ENCODE assay signal across 9 mouse cellular contexts in genomic region chr4:155095238-155095900, GRCm38 (mm10). TPM values are rescaled to one million over a fixed set of nuclear protein-coding genes. Genes with fewer than 3 reads are reported as not detected.
A peak's percentile ranks its signal among the peaks of the same experiment; 100 is the strongest.
DNase-seq lines count a peak whose midpoint lies in the region; ATAC-seq and TF ChIP-seq lines count a peak whose summit lies in the region.
"Had no signal": no experiment of that assay in that cellular context is flagged by ENCODE, and none has a peak within 500 bp of the region (broad histone marks: within the 10 kb centered on the region; RNA-seq: fewer than 3 reads in every experiment).

No protein-coding gene starts in this region.

- H3ac ChIP-seq in myocyte (ENCODE audit: control insufficient read depth, insufficient read length), result no peak overlapping the region

- ATAC-seq in heart, embryonic 13.5 days (ENCODE audit: extremely low read depth, insufficient number of reproducible peaks, low FRiP score, low TSS enrichment), result peak; percentile 38; the same call in 1 of the 2 replicates
- peak; percentile 73 for ATAC-seq in kidney, postnatal 0 days (replicated peaks; ENCODE audit: low FRiP score, low read depth)

- H3K27me3 ChIP-seq in heart, embryonic 13.5 days (replicated peaks), result no peaks in the 10 kb centered on the region
- H3K27me3 ChIP-seq in kidney, postnatal 0 days (ENCODE audit: insufficient read depth, low read length), result no peaks in the 10 kb centered on the region
- H3K27me3 ChIP-seq in liver, adult 2 months (ENCODE audit: control insufficient read depth, insufficient read depth, low read length), result no peaks in the 10 kb centered on the region
- H3K27me3 ChIP-seq in myocyte (ENCODE audit: control insufficient read depth, insufficient read depth, insufficient read length), result no peaks in the 10 kb centered on the region

- WGBS in heart, embryonic 13.5 days, result 42% methylated on average over 8 of the region's 8 CpGs
- 39% methylated on average over 8 of the region's 8 CpGs for WGBS in kidney, postnatal 0 days
- 42% methylated on average over 8 of the region's 8 CpGs for WGBS in liver, adult 2 months

- no peak overlapping the region for H3K4me2 ChIP-seq in heart, embryonic 13.5 days
- no peak overlapping the region for H3K4me2 ChIP-seq in kidney, postnatal 0 days (ENCODE audit: low read length)
- H3K4me2 ChIP-seq in myocyte (ENCODE audit: low read depth), result no peak overlapping the region

- peak overlapping the region; percentile 52 for H3K9ac ChIP-seq in heart, embryonic 13.5 days
- no peak overlapping the region for H3K9ac ChIP-seq in kidney, postnatal 0 days (ENCODE audit: low read depth, low read length)
- H3K9ac ChIP-seq in liver, adult 2 months (ENCODE audit: low read depth, low read length), result no peak overlapping the region

- no peak overlapping the region for H3K4me3 ChIP-seq in heart, embryonic 13.5 days
- H3K4me3 ChIP-seq in kidney, postnatal 0 days (replicated peaks; ENCODE audit: low read depth, low read length), result no peak overlapping the region
- no peak overlapping the region for H3K4me3 ChIP-seq in liver, adult 2 months (ENCODE audit: insufficient read depth, low read depth, low read length)
- no peak overlapping the region for H3K4me3 ChIP-seq in myocyte
- H3K4me3 ChIP-seq: erythroblast, embryonic 14.5 days had no signal

- peak; percentile 93 for DNase-seq in CD4-positive, CD25-positive, alpha-beta regulatory T cell, adult 2 months (ENCODE audit: low read depth, low spot score)
- peak; percentile 79 for DNase-seq in brain, embryonic 18.5 days (ENCODE audit: low read depth, low spot score)
- peak; percentile 79 for DNase-seq in fibroblast of lung, adult 2 months (ENCODE audit: low read depth)
- peak; percentile 94 for DNase-seq in kidney, postnatal 0 days (ENCODE audit: low spot score)
- peak; percentile 69 for DNase-seq in liver, adult 2 months (ENCODE audit: extremely low read depth, low read depth, low spot score)
- peak; percentile 75 to 91 for DNase-seq in spleen, postnatal 4 days (ENCODE audit: low spot score in 2 of 2)

- H3K4me1 ChIP-seq in heart, embryonic 13.5 days, result peaks cover 16% of the 10 kb centered on the region; the same call in 1 of the 2 replicates
- H3K4me1 ChIP-seq in kidney, postnatal 0 days (replicated peaks; ENCODE audit: insufficient read depth, low read length), result no peaks in the 10 kb centered on the region
- H3K4me1 ChIP-seq in liver, adult 2 months (ENCODE audit: control insufficient read depth, insufficient read depth, low read length), result no peaks in the 10 kb centered on the region

- peaks cover 6% of the 10 kb centered on the region; the same call in 1 of the 2 replicates for H3K36me3 ChIP-seq in heart, embryonic 13.5 days
- no peaks in the 10 kb centered on the region for H3K36me3 ChIP-seq in kidney, postnatal 0 days (ENCODE audit: insufficient read depth, low read length)
- H3K36me3 ChIP-seq in liver, adult 2 months (ENCODE audit: control insufficient read depth, insufficient read depth, low read length), result no peaks in the 10 kb centered on the region
- H3K36me3 ChIP-seq in myocyte (ENCODE audit: control insufficient read depth, insufficient read depth), result no peaks in the 10 kb centered on the region

- no peak for TF ChIP-seq POLR2A in liver, adult 2 months (IDR thresholded peaks at IDR 0.05; ENCODE audit: extremely low read depth, insufficient read depth, low read length)
- TF ChIP-seq POLR2A in myocyte (IDR thresholded peaks at IDR 0.05; ENCODE audit: insufficient read length, low read depth), result no peak

- H3K79me2 ChIP-seq in liver, adult 2 months (ENCODE audit: control insufficient read depth, insufficient read depth, low read length), result no peaks in the 10 kb centered on the region
- H3K79me2 ChIP-seq in myocyte (ENCODE audit: control insufficient read depth, insufficient read depth), result no peaks in the 10 kb centered on the region

- H3K9me3 ChIP-seq in heart, embryonic 13.5 days, result no peaks in the 10 kb centered on the region
- no peaks in the 10 kb centered on the region for H3K9me3 ChIP-seq in kidney, postnatal 0 days (replicated peaks; ENCODE audit: low read length)

- H3K27ac ChIP-seq in heart, embryonic 13.5 days (replicated peaks), result 0 out of 2 replicates have a peak overlapping the region, but pooled peaks have one; percentile 16
- H3K27ac ChIP-seq in kidney, postnatal 0 days, result 0 out of 2 replicates have a peak overlapping the region, but pooled peaks have one; percentile 42
- no peak overlapping the region for H3K27ac ChIP-seq in liver, adult 2 months (replicated peaks; ENCODE audit: insufficient read depth, low read depth, low read length)

- peak; percentile 99 for TF ChIP-seq CTCF in kidney, postnatal 0 days (IDR thresholded peaks at IDR 0.05; ENCODE audit: low read depth)
- peak; percentile 99 for TF ChIP-seq CTCF in liver, adult 2 months (IDR thresholded peaks at IDR 0.05; ENCODE audit: low read depth, low read length)

TF ChIP-seq in myocyte, 11 proteins besides CTCF, POLR2A, EP300 and RAD21:
- no peak for TF ChIP-seq E2F4 (IDR thresholded peaks at IDR 0.05; ENCODE audit: insufficient read depth)
- peak; percentile 26 for TF ChIP-seq SRF (IDR thresholded peaks at IDR 0.05; ENCODE audit: control insufficient read depth, insufficient read length, low read depth)
- TF ChIP-seq MYOD1 (IDR thresholded peaks at IDR 0.05; ENCODE audit: control insufficient read depth in 1 of 3, insufficient read length in 2 of 3, low read depth in 2 of 3), result no peak
- no peak for TF ChIP-seq REST (IDR thresholded peaks at IDR 0.05; ENCODE audit: insufficient read depth, insufficient read length)
- peak; percentile 38 for TF ChIP-seq POLR2AphosphoS2 (IDR thresholded peaks at IDR 0.05; ENCODE audit: insufficient read length, low read depth)
- TF ChIP-seq MYOG (IDR thresholded peaks at IDR 0.05; ENCODE audit: control insufficient read depth in 1 of 3, insufficient read depth in 1 of 3, insufficient read length in 2 of 3, low read depth in 2 of 3), result no peak
- no peak for TF ChIP-seq TCF12 (IDR thresholded peaks at IDR 0.05; ENCODE audit: insufficient read depth, poor library complexity, severe bottlenecking)
- TF ChIP-seq USF1 (IDR thresholded peaks at IDR 0.05; ENCODE audit: low read depth), result no peak
- no peak for TF ChIP-seq MAX (IDR thresholded peaks at IDR 0.05; ENCODE audit: low read depth)
- no peak for TF ChIP-seq CEBPB (IDR thresholded peaks at IDR 0.05; ENCODE audit: insufficient read depth, poor library complexity, severe bottlenecking)
- no peak for TF ChIP-seq TCF3 (IDR thresholded peaks at IDR 0.05; ENCODE audit: insufficient read length, low read depth)

RNA-seq across cellular contexts. Expression of gene Morn1, which starts 9.0 kb away (rescaled TPM):
- polyA plus RNA-seq in heart, embryonic 13.5 days (2015; fragmentation: Nextera tagmentation; extraction: Ambion mirVana), result 2.1 and 2.3 TPM in 2 replicates
- 7.0 and 7.6 TPM in 2 replicates for polyA plus RNA-seq in kidney, postnatal 0 days (2015; fragmentation: Nextera tagmentation; extraction: Ambion mirVana)
- total RNA-seq in liver, adult 2 months (2014; rRNA removed), result 2.5 and 4.2 TPM in 2 replicates
- polyA plus RNA-seq in liver, adult 2 months (2012; rRNA removed), result 3.0 and 3.6 TPM in 2 replicates
- 2.6 TPM for polyA plus RNA-seq in myocyte (2012; fragmentation: generic; extraction: Trizol)

RNA-seq across cellular contexts. Expression of gene Rer1, which starts 9.2 kb away (rescaled TPM):
- polyA plus RNA-seq in heart, embryonic 13.5 days (2015; fragmentation: Nextera tagmentation; extraction: Ambion mirVana), result 114 and 126 TPM in 2 replicates
- polyA plus RNA-seq in kidney, postnatal 0 days (2015; fragmentation: Nextera tagmentation; extraction: Ambion mirVana), result 194 and 205 TPM in 2 replicates
- total RNA-seq in liver, adult 2 months (2014; rRNA removed), result 128 and 135 TPM in 2 replicates
- 84.3 and 92.1 TPM in 2 replicates for polyA plus RNA-seq in liver, adult 2 months (2012; rRNA removed)
- polyA plus RNA-seq in myocyte (2012; fragmentation: generic; extraction: Trizol), result 117 TPM

RNA-seq across cellular contexts. Expression of gene Pex10, which starts 28.6 kb away (rescaled TPM):
- 16.6 and 16.8 TPM in 2 replicates for polyA plus RNA-seq in heart, embryonic 13.5 days (2015; fragmentation: Nextera tagmentation; extraction: Ambion mirVana)
- 18.3 and 19.7 TPM in 2 replicates for polyA plus RNA-seq in kidney, postnatal 0 days (2015; fragmentation: Nextera tagmentation; extraction: Ambion mirVana)
- 3.7 and 4.5 TPM in 2 replicates for total RNA-seq in liver, adult 2 months (2014; rRNA removed)
- polyA plus RNA-seq in liver, adult 2 months (2012; rRNA removed), result 11.2 and 13.0 TPM in 2 replicates
- 12.4 TPM for polyA plus RNA-seq in myocyte (2012; fragmentation: generic; extraction: Trizol)

RNA-seq across cellular contexts. Expression of gene Plch2, which starts 38.8 kb away (rescaled TPM):
- polyA plus RNA-seq in heart, embryonic 13.5 days (2015; fragmentation: Nextera tagmentation; extraction: Ambion mirVana), result 0.51 and 0.53 TPM in 2 replicates
- polyA plus RNA-seq in kidney, postnatal 0 days (2015; fragmentation: Nextera tagmentation; extraction: Ambion mirVana), result 2.1 and 2.3 TPM in 2 replicates
- total RNA-seq in liver, adult 2 months (2014; rRNA removed), result 0.07 TPM in 1 of 2 replicates, not detected in the other
- 0.01 and 0.04 TPM in 2 replicates for polyA plus RNA-seq in liver, adult 2 months (2012; rRNA removed)
- polyA plus RNA-seq in myocyte (2012; fragmentation: generic; extraction: Trizol), result 0.06 TPM
- polyA plus RNA-seq: erythroblast, embryonic 14.5 days had no signal
